Mouse (Mus musculus): ENCODE measurements at regions not wholly inside any gene's neighbourhood (a gene's known extent, or its start where the extent isn't known, plus 50 kb on each side); places are given as distances from the start of the nearest gene placed in this dataset.

GRCm38 (mm10) chr5:45105236-45105816 is 305.8 kb upstream of the Ldb2 start:
- Histone ChIP-seq H3K9me3 (ENCODE audit: low read length) (no peaks in the 10 kb centered on the region), H3K4me2 (ENCODE audit: low read depth, low read length) (no peak overlapping the region), H3K4me1 (ENCODE audit: insufficient read depth, low read length) (peaks cover 11% of the 10 kb centered on the region; the same call in 1 of the 2 replicates), H3K27me3 (ENCODE audit: insufficient read depth, low read length) (no peaks in the 10 kb centered on the region), H3K4me3 (ENCODE audit: low read length) (no peak overlapping the region), H3K36me3 (ENCODE audit: insufficient read depth, low read length) (no peaks in the 10 kb centered on the region), H3K27ac (0 out of 2 replicates have a peak overlapping the region, but pooled peaks have one; percentile 32), H3K9ac (replicated peaks; ENCODE audit: low read length) (no peak overlapping the region)
- ATAC-seq (peak; percentile 83), DNase-seq (ENCODE audit: low spot score) (peak; percentile 75)
- 43% methylated on average over 9 of the region's 9 CpGs for WGBS
- no peak for TF ChIP-seq CTCF (IDR thresholded peaks at IDR 0.05; ENCODE audit: low read depth)

DNA sequence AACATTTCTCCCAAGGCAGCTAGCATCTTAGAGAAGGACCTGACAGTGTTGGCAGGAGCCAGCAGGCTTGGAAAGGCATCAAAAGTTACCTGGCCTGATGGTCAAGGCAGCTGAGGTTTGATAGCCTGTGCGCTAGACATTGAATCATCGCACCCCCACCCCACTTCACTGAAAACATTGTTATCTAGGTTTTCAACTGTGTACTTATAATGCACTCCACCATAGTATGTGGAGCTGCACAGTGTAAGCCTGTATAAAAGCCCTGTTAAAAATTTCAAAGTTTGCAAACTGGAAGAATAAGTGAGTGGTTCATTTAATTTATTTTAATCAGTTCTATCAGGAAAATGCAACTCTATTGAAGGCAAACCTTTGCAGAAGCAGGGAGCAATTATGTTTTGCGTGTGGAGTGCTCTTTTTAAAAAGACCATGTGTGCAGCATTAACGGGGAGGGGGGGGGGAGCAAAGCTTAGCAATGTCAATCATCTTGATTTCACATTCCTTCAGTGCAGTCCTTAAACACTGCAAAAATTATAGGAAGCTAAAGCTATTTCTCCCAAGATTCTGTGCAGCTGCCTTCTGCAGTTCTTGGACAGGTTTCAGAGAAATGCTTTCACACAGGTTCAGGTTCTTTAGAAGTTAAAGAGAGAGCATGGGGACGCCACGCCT is 304.4 kb upstream of the Ldb2 start:
- Histone ChIP-seq H3K36me3 (ENCODE audit: insufficient read depth, low read length) (no peaks in the 10 kb centered on the region), H3K9ac (replicated peaks; ENCODE audit: low read length) (no peak overlapping the region), H3K4me3 (ENCODE audit: low read length) (no peak overlapping the region), H3K4me1 (ENCODE audit: insufficient read depth, low read length) (peaks cover 11% of the 10 kb centered on the region; the same call in 1 of the 2 replicates), H3K27ac (no peak overlapping the region; the same call in 1 of the 2 replicates), H3K27me3 (ENCODE audit: insufficient read depth, low read length) (no peaks in the 10 kb centered on the region), H3K9me3 (ENCODE audit: low read length) (no peaks in the 10 kb centered on the region), H3K4me2 (ENCODE audit: low read depth, low read length) (no peak overlapping the region)
- ATAC-seq = no peak
- TF ChIP-seq CTCF (IDR thresholded peaks at IDR 0.05; ENCODE audit: low read depth) = no peak
- no peak for DNase-seq (ENCODE audit: low spot score)
- WGBS = 73% methylated on average over 6 of the region's 6 CpGs

DNA sequence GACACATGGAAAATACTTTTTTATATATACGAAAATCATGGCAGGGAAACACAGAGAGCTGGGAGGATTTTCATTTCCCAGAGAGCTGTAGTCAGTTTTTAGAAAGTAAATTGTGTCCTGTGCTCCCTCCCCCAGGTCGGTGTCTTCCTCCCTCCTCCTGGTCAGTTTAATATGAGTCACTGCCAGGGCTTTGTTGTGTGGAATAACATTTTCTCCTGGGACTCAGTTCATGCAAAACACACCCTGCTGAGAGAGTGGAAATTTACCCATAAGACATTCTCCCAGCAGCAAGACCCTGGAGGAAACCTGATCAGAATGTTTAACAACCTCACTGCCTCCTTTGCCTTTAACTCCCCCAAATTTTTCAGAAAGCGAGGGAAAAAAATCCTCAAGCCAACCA is 303.2 kb upstream of the Ldb2 start:
- H3K9me3 ChIP-seq (ENCODE audit: low read length) = no peaks in the 10 kb centered on the region
- no peaks in the 10 kb centered on the region for H3K36me3 ChIP-seq (ENCODE audit: insufficient read depth, low read length)
- H3K9ac ChIP-seq (replicated peaks; ENCODE audit: low read length) = no peak overlapping the region
- H3K27ac ChIP-seq = peak overlapping the region; percentile 17
- DNase-seq (ENCODE audit: low spot score) = peak; percentile 65
- no peak for TF ChIP-seq CTCF (IDR thresholded peaks at IDR 0.05; ENCODE audit: low read depth)
- peaks cover 11% of the 10 kb centered on the region; the same call in 1 of the 2 replicates for H3K4me1 ChIP-seq (ENCODE audit: insufficient read depth, low read length)
- 20% methylated on average over 3 of the region's 3 CpGs for WGBS
- H3K4me2 ChIP-seq (ENCODE audit: low read depth, low read length) = no peak overlapping the region
- peak; percentile 22; the same call in 1 of the 2 replicates for ATAC-seq
- H3K4me3 ChIP-seq (ENCODE audit: low read length) = no peak overlapping the region
- no peaks in the 10 kb centered on the region for H3K27me3 ChIP-seq (ENCODE audit: insufficient read depth, low read length)

GRCm38 (mm10) chr5:45101777-45102176 is 302.3 kb upstream of the Ldb2 start:
- WGBS = 23% methylated on average over 4 of the region's 4 CpGs
- TF ChIP-seq CTCF (IDR thresholded peaks at IDR 0.05; ENCODE audit: low read depth) = no peak

GRCm38 (mm10) chr5:45099082-45099481 is 299.6 kb upstream of the Ldb2 start:
- no peak overlapping the region for H3K4me2 ChIP-seq (ENCODE audit: low read depth, low read length)
- H3K9me3 ChIP-seq (ENCODE audit: low read length) = no peaks in the 10 kb centered on the region
- H3K27ac ChIP-seq = no peak overlapping the region
- H3K9ac ChIP-seq (replicated peaks; ENCODE audit: low read length) = no peak overlapping the region
- no peaks in the 10 kb centered on the region for H3K36me3 ChIP-seq (ENCODE audit: insufficient read depth, low read length)
- no peaks in the 10 kb centered on the region for H3K27me3 ChIP-seq (ENCODE audit: insufficient read depth, low read length)
- WGBS = over 99% methylated on average over 2 of the region's 2 CpGs
- 0 out of 2 replicates have a peak, but pooled peaks cover 2% of the 10 kb centered on the region for H3K4me1 ChIP-seq (ENCODE audit: insufficient read depth, low read length)
- DNase-seq (ENCODE audit: low spot score) (no peak), ATAC-seq (no peak)
- no peak for TF ChIP-seq CTCF (IDR thresholded peaks at IDR 0.05; ENCODE audit: low read depth)
- H3K4me3 ChIP-seq (ENCODE audit: low read length) = no peak overlapping the region

More at GRCm38 (mm10) chr5:45101777-45102176, 302.3 kb upstream of the Ldb2 start:
- ATAC-seq (no peak), DNase-seq (ENCODE audit: low spot score) (no peak)
- no peaks in the 10 kb centered on the region for H3K27me3 ChIP-seq (ENCODE audit: insufficient read depth, low read length)
- no peak overlapping the region for H3K4me2 ChIP-seq (ENCODE audit: low read depth, low read length)
- H3K36me3 ChIP-seq (ENCODE audit: insufficient read depth, low read length) = no peaks in the 10 kb centered on the region
- H3K27ac ChIP-seq = no peak overlapping the region
- peaks cover 11% of the 10 kb centered on the region; the same call in 1 of the 2 replicates for H3K4me1 ChIP-seq (ENCODE audit: insufficient read depth, low read length)
- H3K9me3 ChIP-seq (ENCODE audit: low read length) = no peaks in the 10 kb centered on the region
- no peak overlapping the region for H3K4me3 ChIP-seq (ENCODE audit: low read length)
- H3K9ac ChIP-seq (replicated peaks; ENCODE audit: low read length) = no peak overlapping the region

GRCm38 (mm10) chr5:45097941-45098340 is 298.5 kb upstream of the Ldb2 start:
- no peak overlapping the region for H3K27ac ChIP-seq
- 93% methylated on average over 1 of the region's 1 CpGs for WGBS
- ATAC-seq (no peak), DNase-seq (ENCODE audit: low spot score) (no peak)
- no peak overlapping the region for H3K9ac ChIP-seq (replicated peaks; ENCODE audit: low read length)
- H3K4me3 ChIP-seq (ENCODE audit: low read length) = no peak overlapping the region
- H3K27me3 ChIP-seq (ENCODE audit: insufficient read depth, low read length) = no peaks in the 10 kb centered on the region
- H3K4me1 ChIP-seq (ENCODE audit: insufficient read depth, low read length) = no peaks in the 10 kb centered on the region
- no peaks in the 10 kb centered on the region for H3K36me3 ChIP-seq (ENCODE audit: insufficient read depth, low read length)
- TF ChIP-seq CTCF (IDR thresholded peaks at IDR 0.05; ENCODE audit: low read depth) = no peak
- H3K4me2 ChIP-seq (ENCODE audit: low read depth, low read length) = no peak overlapping the region
- H3K9me3 ChIP-seq (ENCODE audit: low read length) = no peaks in the 10 kb centered on the region

GRCm38 (mm10) chr5:45084741-45085140 is 285.3 kb upstream of the Ldb2 start:
- H3K9ac ChIP-seq (replicated peaks; ENCODE audit: low read length) = no peak overlapping the region
- ATAC-seq (no peak), DNase-seq (ENCODE audit: low spot score) (no peak)
- 85% methylated on average over 1 of the region's 1 CpGs for WGBS
- TF ChIP-seq CTCF (IDR thresholded peaks at IDR 0.05; ENCODE audit: low read depth) = no peak
- no peaks in the 10 kb centered on the region for H3K9me3 ChIP-seq (ENCODE audit: low read length)
- no peak overlapping the region for H3K4me3 ChIP-seq (ENCODE audit: low read length)
- no peaks in the 10 kb centered on the region for H3K27me3 ChIP-seq (ENCODE audit: insufficient read depth, low read length)
- H3K4me2 ChIP-seq (ENCODE audit: low read depth, low read length) = no peak overlapping the region
- no peak overlapping the region for H3K27ac ChIP-seq
- H3K4me1 ChIP-seq (ENCODE audit: insufficient read depth, low read length) = no peaks in the 10 kb centered on the region
- H3K36me3 ChIP-seq (ENCODE audit: insufficient read depth, low read length) = no peaks in the 10 kb centered on the region
